Mouse (Mus musculus) E14TG2a.4 (cell line): ENCODE measurements around the gene Tie1.

Source experiments
- CTCF ChIP-seq: conservative IDR thresholded peaks from 2 replicates; pipeline ENCODE4 v1.5.1; 2014; ENCODE audit warnings: low read length
- NANOG ChIP-seq: IDR thresholded peaks from 2 replicates; pipeline ENCODE4 v1.6.1; 2014; ENCODE audit warnings: borderline replicate concordance, low read length, mixed read lengths

- TF ChIP-seq CTCF (no peak), NANOG (no peak)
Measured at GRCm38 (mm10) chr4:118490461-118490860, 600 bp upstream of the Tie1 start.
